Mouse (Mus musculus) mesoderm, embryonic 11.5 days (tissue): ENCODE measurements around the gene Atf7ip2.
A peak's percentile ranks its signal among the peaks of the same experiment; 100 is the strongest.
"Not testable (repeated sequence)": the region's sequence is repeated elsewhere in the genome, so short reads cannot be mapped to it uniquely, and the experiment has no call there.

Experiments
- DNase-seq: peaks from one replicate; pipeline ENCODE4 v3.0.0-alpha.2; 2012; ENCODE audit warnings: low read depth, low spot score

Gene Atf7ip2

GRCm38 (mm10) chr16:10192679-10193506, at the start of gene Atf7ip2:
TSS of gene Atf7ip2 (plus strand) at chr16:10192712.
- DNase-seq, result peak; percentile 93

- no peak for DNase-seq
Measured at GRCm38 (mm10) chr16:10143166-10143565, 49.3 kb upstream of the Atf7ip2 start.

GRCm38 (mm10) chr16:10147401-10147800, 45.1 kb upstream of the Atf7ip2 start:
- no peak for DNase-seq

GRCm38 (mm10) chr16:10169123-10169905, 23.2 kb upstream of the Atf7ip2 start:
- DNase-seq, result no peak

GRCm38 (mm10) chr16:10170005-10170404, 22.5 kb upstream of the Atf7ip2 start, which contains the start of gene Rpl39l:
TSS of gene Rpl39l (plus strand) at chr16:10170226.
- DNase-seq, result no peak

- DNase-seq, result no peak
Measured at GRCm38 (mm10) chr16:10171276-10171675, 21.2 kb upstream of the Atf7ip2 start.

- no peak for DNase-seq
Measured at GRCm38 (mm10) chr16:10172179-10172820, 20.2 kb upstream of the Atf7ip2 start.

GRCm38 (mm10) chr16:10187461-10187860, 5.1 kb upstream of the Atf7ip2 start:
- not testable (repeated sequence) for DNase-seq

GRCm38 (mm10) chr16:10208777-10209176, 16.3 kb downstream of the Atf7ip2 start:
- DNase-seq, result no peak

GRCm38 (mm10) chr16:10216366-10216765, 23.9 kb downstream of the Atf7ip2 start:
- DNase-seq, result not testable (repeated sequence)

- not testable (repeated sequence) for DNase-seq
Measured at GRCm38 (mm10) chr16:10217020-10217419, 24.5 kb downstream of the Atf7ip2 start.

- no peak for DNase-seq
Measured at GRCm38 (mm10) chr16:10227361-10227760, 34.8 kb downstream of the Atf7ip2 start.

GRCm38 (mm10) chr16:10236601-10237000, 44.1 kb downstream of the Atf7ip2 start:
- no peak for DNase-seq

- peak; percentile 16 for DNase-seq
Measured at GRCm38 (mm10) chr16:10253993-10254392, 61.5 kb downstream of the Atf7ip2 start.

- DNase-seq, result peak; percentile 58
Measured at GRCm38 (mm10) chr16:10272256-10272655, 79.7 kb downstream of the Atf7ip2 start.

- no peak for DNase-seq
Measured at GRCm38 (mm10) chr16:10274465-10274864, 82.0 kb downstream of the Atf7ip2 start.

- DNase-seq, result not testable (repeated sequence)
Measured at GRCm38 (mm10) chr16:10276778-10277177, 84.3 kb downstream of the Atf7ip2 start.

- DNase-seq, result peak; percentile 86
Measured at GRCm38 (mm10) chr16:10280286-10280951, 87.9 kb downstream of the Atf7ip2 start.

GRCm38 (mm10) chr16:10281890-10282289, 89.4 kb downstream of the Atf7ip2 start:
- no peak for DNase-seq

GRCm38 (mm10) chr16:10286513-10287268, 94.2 kb downstream of the Atf7ip2 start:
- no peak for DNase-seq

GRCm38 (mm10) chr16:10288115-10288514, 95.6 kb downstream of the Atf7ip2 start:
- no peak for DNase-seq
